Mouse (Mus musculus) limb, embryonic 10.5 days (tissue): ENCODE data around the gene H2-Q6. TPM values are rescaled to one million over a fixed set of nuclear protein-coding genes. Genes with fewer than 3 reads are reported as not detected.
"Not testable (repeated sequence)": the region's sequence is repeated elsewhere in the genome, so short reads cannot be mapped to it uniquely, and the experiment has no call there.

Source experiments
- DNase-seq: peaks from one replicate; pipeline ENCODE4 v3.0.0-alpha.2; 2017; ENCODE audit warnings: low spot score
- H3K27ac ChIP-seq: fragments of 300-500 bp; sonication (generic); 2 replicates; pipeline ENCODE4 v1.5.1; 2016; ENCODE audit warnings: mild to moderate bottlenecking
- H3K27me3 ChIP-seq: fragments of 300-500 bp; sonication (generic); 2 replicates; pipeline ENCODE4 v1.6.1; 2016; ENCODE audit warnings: low read depth, mild to moderate bottlenecking; ENCODE audit not compliant: poor library complexity, severe bottlenecking
- H3K36me3 ChIP-seq: fragments of 300-500 bp; sonication (generic); 2 replicates; pipeline ENCODE4 v1.6.1; 2016; ENCODE audit warnings: mild to moderate bottlenecking, moderate library complexity
- H3K4me1 ChIP-seq: fragments of 300-500 bp; sonication (generic); 2 replicates; pipeline ENCODE4 v1.6.1; 2016
- H3K4me3 ChIP-seq: fragments of 300-500 bp; sonication (generic); 2 replicates; pipeline ENCODE4 v1.5.1; 2016; ENCODE audit warnings: mild to moderate bottlenecking, moderate library complexity
- H3K9me3 ChIP-seq: fragments of 300-500 bp; sonication (generic); replicated peaks from 2 replicates; pipeline ENCODE4 v1.6.1; 2016; ENCODE audit warnings: mild to moderate bottlenecking
- WGBS: fragments of 180-500 bp; shearing (Covaris S2); methylation state at CpG from one replicate; pipeline ENCODE4 v1.1.7; 2016; 5-methylcytosine and 5-hydroxymethylcytosine counted together
- polyA plus RNA-seq: library from polyadenylated mRNA; unstranded; fragments of >200 nt; fragmentation: Nextera tagmentation; extraction: Ambion mirVana; gene quantifications from 2 replicates; pipeline ENCODE4 v1.2.1, GENCODE M21; 2016

Gene H2-Q6
- polyA plus RNA-seq, 1 experiment from 2014 or later, result 3.8 TPM

DNA sequence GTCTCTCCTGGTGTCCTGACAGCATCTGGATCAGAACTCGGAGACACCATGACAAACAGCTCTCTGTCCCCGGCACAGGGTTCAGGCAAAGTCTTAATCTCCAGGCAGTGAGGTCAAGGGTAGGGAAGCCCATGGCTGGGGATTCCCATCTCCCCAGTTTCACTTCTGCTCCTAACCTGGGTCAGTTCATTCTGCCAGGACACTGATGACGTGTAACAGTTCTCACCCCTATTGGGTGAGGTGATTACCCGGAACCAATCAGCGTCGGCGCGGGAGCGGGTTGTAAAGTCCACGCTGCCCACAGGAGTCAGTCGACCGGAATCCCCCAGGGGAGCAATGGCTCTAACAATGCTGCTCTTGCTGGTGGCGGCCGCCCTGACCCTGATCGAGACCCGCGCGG, 14.2 kb downstream of the H2-Q6 start, which contains the start of gene H2-Q7:
H2-Q7 (plus strand) TSS at position 271 of the 400 bp plus-strand sequence.
- Histone ChIP-seq H3K27ac (peak within 1 kb of the TSS; percentile 82), H3K27me3 (peaks cover 22% of the 10 kb centered on the region), H3K4me1 (peaks cover 12% of the 10 kb centered on the region), H3K4me3 (peak within 1 kb of the TSS; percentile 63)
- DNase-seq, result peak; percentile 77
- H3K9me3 ChIP-seq, H3K36me3 ChIP-seq: not testable (repeated sequence)
- 3% methylated on average over 18 of the region's 18 CpGs for WGBS

DNA sequence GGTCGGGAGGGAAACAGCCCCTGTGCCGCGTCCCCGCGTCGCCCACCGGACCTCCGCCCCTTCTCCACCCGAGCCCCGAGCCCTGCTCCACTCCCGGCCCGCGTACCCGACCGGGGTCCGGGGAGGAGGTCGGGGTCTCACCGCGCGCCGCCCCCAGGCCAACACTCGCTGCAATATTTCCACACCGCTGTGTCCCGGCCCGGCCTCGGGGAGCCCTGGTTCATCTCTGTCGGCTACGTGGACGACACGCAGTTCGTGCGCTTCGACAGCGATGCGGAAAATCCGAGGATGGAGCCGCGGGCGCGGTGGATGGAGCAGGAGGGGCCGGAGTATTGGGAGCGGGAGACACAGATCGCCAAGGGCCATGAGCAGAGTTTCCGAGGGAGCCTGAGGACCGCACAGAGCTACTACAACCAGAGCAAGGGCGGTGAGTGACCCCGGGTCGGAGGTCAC, 14.7 kb downstream of the H2-Q6 start:
- Histone ChIP-seq H3K27me3 (peaks cover 22% of the 10 kb centered on the region), H3K4me1 (peaks cover 12% of the 10 kb centered on the region), H3K27ac (peak overlapping the region; percentile 82), H3K4me3 (peak overlapping the region; percentile 63)
- H3K36me3 ChIP-seq, H3K9me3 ChIP-seq: not testable (repeated sequence)
- DNase-seq, result peak; percentile 66
- 2% methylated on average over 41 of the region's 48 CpGs for WGBS

- peak overlapping the region; percentile 63; the same call in 1 of the 2 replicates for H3K4me3 ChIP-seq
- peak; percentile 55 for DNase-seq
- not testable (repeated sequence) for H3K36me3 ChIP-seq
Observed at GRCm38 (mm10) chr17:35439925-35440645, 15.4 kb downstream of the H2-Q6 start.

GRCm38 (mm10) chr17:35442376-35442775, 17.7 kb downstream of the H2-Q6 start:
- Histone ChIP-seq H3K4me1 (peaks cover 12% of the 10 kb centered on the region), H3K27me3 (peaks cover 19% of the 10 kb centered on the region)
- H3K9me3 ChIP-seq, H3K27ac ChIP-seq, H3K36me3 ChIP-seq, H3K4me3 ChIP-seq, DNase-seq: not testable (repeated sequence)
- 92% methylated on average over 2 of the region's 2 CpGs for WGBS

More at GRCm38 (mm10) chr17:35439925-35440645, 15.4 kb downstream of the H2-Q6 start:
- peaks cover 22% of the 10 kb centered on the region for H3K27me3 ChIP-seq
- 0 out of 2 replicates have a peak overlapping the region, but pooled peaks have one; percentile 1 for H3K27ac ChIP-seq
- 39% methylated on average over 27 of the region's 27 CpGs for WGBS
- peaks cover 12% of the 10 kb centered on the region for H3K4me1 ChIP-seq
- not testable (repeated sequence) for H3K9me3 ChIP-seq

- not testable (repeated sequence) for H3K27ac ChIP-seq, H3K4me1 ChIP-seq, H3K9me3 ChIP-seq, DNase-seq, H3K36me3 ChIP-seq, H3K4me3 ChIP-seq, H3K27me3 ChIP-seq
- 91% methylated on average over 2 of the region's 2 CpGs for WGBS
Observed at GRCm38 (mm10) chr17:35444510-35444909, 19.9 kb downstream of the H2-Q6 start.

DNA sequence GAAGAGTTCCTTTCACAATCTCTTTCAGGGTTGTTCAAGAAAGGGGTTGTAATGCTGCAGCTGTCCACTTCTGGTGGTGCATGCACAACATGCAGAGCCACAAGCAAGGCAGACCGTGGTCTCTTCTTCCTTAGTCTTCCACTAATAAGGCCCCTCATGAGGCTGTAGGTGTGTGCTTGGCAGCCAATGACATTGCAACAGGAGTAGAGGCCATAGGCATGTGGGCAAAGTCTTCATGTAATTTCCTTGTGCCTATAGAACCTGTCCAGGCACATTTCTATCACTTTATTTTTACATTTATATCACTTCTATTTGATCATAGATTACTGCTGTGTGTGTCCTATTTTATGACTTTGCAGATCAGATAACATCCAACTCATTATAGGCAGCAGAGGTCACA, 33.6 kb downstream of the H2-Q6 start:
- WGBS, result no CpG with 5 or more reads among the region's 1 CpGs
- not testable (repeated sequence) for H3K4me3 ChIP-seq, H3K36me3 ChIP-seq, H3K27ac ChIP-seq, DNase-seq, H3K27me3 ChIP-seq, H3K4me1 ChIP-seq, H3K9me3 ChIP-seq

DNA sequence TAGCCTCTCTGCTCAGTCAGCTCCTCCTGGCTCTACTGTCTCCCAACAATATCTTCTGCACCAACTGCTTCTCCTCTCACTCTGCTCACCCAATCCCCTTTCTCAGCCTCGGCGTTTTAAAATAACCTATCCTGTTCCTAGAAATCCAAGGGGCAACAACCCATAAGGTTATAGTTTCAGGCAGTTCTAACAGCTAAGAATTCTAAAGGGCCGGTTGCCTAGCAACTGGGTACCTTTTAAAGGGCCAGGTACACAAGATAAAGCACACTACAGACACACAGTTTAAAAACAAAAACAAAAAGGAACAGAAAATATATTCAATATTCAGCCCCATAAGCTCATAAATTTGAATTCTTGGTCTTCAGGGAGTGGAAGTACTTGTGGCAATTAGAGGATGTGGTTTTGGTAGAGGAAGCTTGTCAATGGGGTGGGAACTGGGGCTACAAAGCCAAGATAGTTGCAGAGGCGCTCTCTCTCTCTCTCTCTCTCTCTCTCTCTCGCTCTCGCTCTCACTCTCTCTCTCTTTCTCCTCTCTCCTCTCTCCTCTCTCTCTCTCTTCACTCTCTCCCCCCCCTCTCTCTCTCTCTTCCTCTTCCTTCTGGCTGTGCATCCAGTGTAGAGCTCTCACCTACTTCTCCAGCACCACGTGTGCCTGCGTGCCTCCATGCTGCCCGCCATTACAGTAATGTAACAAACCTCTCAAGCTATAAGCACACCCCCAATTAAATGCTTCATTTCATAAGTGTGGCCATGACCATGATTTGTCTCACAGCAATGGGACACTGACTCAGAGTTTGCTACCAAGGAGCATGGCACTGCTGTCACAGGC, 36.1 kb downstream of the H2-Q6 start:
- H3K4me1 ChIP-seq, H3K4me3 ChIP-seq, H3K27me3 ChIP-seq, H3K27ac ChIP-seq, H3K36me3 ChIP-seq, DNase-seq, H3K9me3 ChIP-seq: not testable (repeated sequence)
- WGBS, result no CpG with 5 or more reads among the region's 9 CpGs

- not testable (repeated sequence) for H3K27ac ChIP-seq, H3K9me3 ChIP-seq, H3K36me3 ChIP-seq, H3K4me3 ChIP-seq
- DNase-seq, result peak; percentile 77
- Histone ChIP-seq H3K4me1 (peaks cover 12% of the 10 kb centered on the region), H3K27me3 (peaks cover 24% of the 10 kb centered on the region)
- 11% methylated on average over 8 of the region's 8 CpGs for WGBS
Observed at GRCm38 (mm10) chr17:35465651-35466050, 41.0 kb downstream of the H2-Q6 start.

- peaks cover 53% of the 10 kb centered on the region for H3K27me3 ChIP-seq
- H3K27ac ChIP-seq, H3K4me3 ChIP-seq, H3K36me3 ChIP-seq, DNase-seq, H3K9me3 ChIP-seq: not testable (repeated sequence)
- WGBS, result 68% methylated on average over 3 of the region's 3 CpGs
- peaks cover 13% of the 10 kb centered on the region for H3K4me1 ChIP-seq
Observed at GRCm38 (mm10) chr17:35468936-35469335, 44.3 kb downstream of the H2-Q6 start.

- WGBS, result under 1% methylated on average over 80 of the region's 80 CpGs
Observed at GRCm38 (mm10) chr17:35469842-35470751, 45.4 kb downstream of the H2-Q6 start, which contains the start of gene H2-Q10. Gene H2-Q10, plus strand, starts transcription at chr17:35470089.

More at GRCm38 (mm10) chr17:35469842-35470751, 45.4 kb downstream of the H2-Q6 start, which contains the start of gene H2-Q10:
- DNase-seq, result peak; percentile 56
- H3K4me3 ChIP-seq, result peak within 1 kb of the TSS; percentile 55
- H3K4me1 ChIP-seq, result peaks cover 13% of the 10 kb centered on the region
- no peaks in the 10 kb centered on the region for H3K9me3 ChIP-seq
- H3K36me3 ChIP-seq, result no peaks in the 10 kb centered on the region
- H3K27me3 ChIP-seq, result peaks cover 58% of the 10 kb centered on the region
- H3K27ac ChIP-seq, result 0 out of 2 replicates have a peak within 1 kb of the TSS, but pooled peaks have one; percentile 30
